Mouse (Mus musculus) c-Kit-positive CD71-negative TER-119-negative erythroid progenitor cells, embryonic 14.5 days (primary cell): ENCODE measurements around the gene Rrm1.
"Not testable (repeated sequence)": the region's sequence is repeated elsewhere in the genome, so short reads cannot be mapped to it uniquely, and the experiment has no call there.

ENCODE experiments used
- DNase-seq: peaks from one replicate; pipeline ENCODE4 v3.0.0-alpha.2; 2013; ENCODE audit warnings: low read depth

Gene Rrm1

GRCm38 (mm10) chr7:102478425-102478824, 36.9 kb downstream of the Rrm1 start:
- no peak for DNase-seq

- no peak for DNase-seq
Observed at GRCm38 (mm10) chr7:102478926-102479325, 37.4 kb downstream of the Rrm1 start.

- no peak for DNase-seq
Observed at GRCm38 (mm10) chr7:102479368-102480078, 38.0 kb downstream of the Rrm1 start.

- DNase-seq = no peak
Observed at GRCm38 (mm10) chr7:102480821-102481220, 39.3 kb downstream of the Rrm1 start.

GRCm38 (mm10) chr7:102481579-102481978, 40.1 kb downstream of the Rrm1 start, which contains the start of gene Olfr543:
Gene Olfr543, minus strand, starts transcription at chr7:102481679.
- no peak for DNase-seq

- no peak for DNase-seq
Observed at GRCm38 (mm10) chr7:102483665-102484064, 42.2 kb downstream of the Rrm1 start.

- not testable (repeated sequence) for DNase-seq
Observed at GRCm38 (mm10) chr7:102484766-102485165, 43.3 kb downstream of the Rrm1 start.

- no peak for DNase-seq
Observed at GRCm38 (mm10) chr7:102486105-102486504, 44.6 kb downstream of the Rrm1 start.

GRCm38 (mm10) chr7:102488161-102488560, 46.7 kb downstream of the Rrm1 start, which contains the start of gene Olfr544:
Gene Olfr544, minus strand, starts transcription at chr7:102488313.
- DNase-seq = no peak

- DNase-seq = not testable (repeated sequence)
Observed at GRCm38 (mm10) chr7:102494416-102494815, 52.9 kb downstream of the Rrm1 start.

- DNase-seq = no peak
Observed at GRCm38 (mm10) chr7:102499473-102499872, 58.0 kb downstream of the Rrm1 start, which contains the start of gene Olfr545. Gene Olfr545, minus strand, starts transcription at chr7:102499573.

- DNase-seq = no peak
Observed at GRCm38 (mm10) chr7:102501986-102502385, 60.5 kb downstream of the Rrm1 start.

- DNase-seq = peak; percentile 64
Observed at GRCm38 (mm10) chr7:102506848-102507247, 65.4 kb downstream of the Rrm1 start.

- no peak for DNase-seq
Observed at GRCm38 (mm10) chr7:102508066-102508465, 66.6 kb downstream of the Rrm1 start.

GRCm38 (mm10) chr7:102508666-102509065, 67.2 kb downstream of the Rrm1 start:
- DNase-seq = no peak

- no peak for DNase-seq
Observed at GRCm38 (mm10) chr7:102509726-102510125, 68.2 kb downstream of the Rrm1 start.

GRCm38 (mm10) chr7:102511927-102512326, 70.4 kb downstream of the Rrm1 start:
- DNase-seq = no peak

- peak; percentile 59 for DNase-seq
Observed at GRCm38 (mm10) chr7:102512814-102513435, 71.4 kb downstream of the Rrm1 start.

- peak; percentile 18 for DNase-seq
Observed at GRCm38 (mm10) chr7:102514144-102514543, 72.6 kb downstream of the Rrm1 start.

- no peak for DNase-seq
Observed at GRCm38 (mm10) chr7:102516261-102517050, 75.0 kb downstream of the Rrm1 start.

GRCm38 (mm10) chr7:102517051-102517335, 75.5 kb downstream of the Rrm1 start:
- no peak for DNase-seq
